Mouse (Mus musculus) neural tube, embryonic 11.5 days (tissue): ENCODE results near the gene Trip11. TPM values are rescaled to one million over a fixed set of nuclear protein-coding genes. Genes with fewer than 3 reads are reported as not detected.

Source experiments
- ATAC-seq: fragments of 200-750 bp; cut with Nextera tagmentation; 2 replicates; pipeline ENCODE4 v1.8.0; 2017; ENCODE audit warnings: moderate number of reproducible peaks, mild to moderate bottlenecking, moderate TSS enrichment, moderate library complexity; ENCODE audit not compliant: insufficient read depth, low FRiP score, low TSS enrichment
- DNase-seq: peaks from one replicate; pipeline ENCODE4 v3.0.0-alpha.2; 2015; ENCODE audit warnings: low spot score
- H3K27ac ChIP-seq: fragments of 300-500 bp; sonication (generic); 2 replicates; pipeline ENCODE4 v1.5.1; 2014; ENCODE audit warnings: low read depth, mild to moderate bottlenecking, low read length
- H3K27me3 ChIP-seq: fragments of 300-500 bp; sonication (generic); 2 replicates; pipeline ENCODE4 v1.6.1; 2014; ENCODE audit warnings: mild to moderate bottlenecking, low read length, mixed read lengths; ENCODE audit not compliant: control insufficient read depth, insufficient read depth
- H3K36me3 ChIP-seq: fragments of 300-500 bp; sonication (generic); 2 replicates; pipeline ENCODE4 v1.6.1; 2014; ENCODE audit warnings: mild to moderate bottlenecking, low read length, moderate library complexity, mixed read lengths; ENCODE audit not compliant: control insufficient read depth, insufficient read depth
- H3K4me1 ChIP-seq: fragments of 300-500 bp; sonication (generic); 2 replicates; pipeline ENCODE4 v1.6.1; 2014; ENCODE audit warnings: low read length, mixed read lengths; ENCODE audit not compliant: control insufficient read depth, insufficient read depth
- H3K4me2 ChIP-seq: fragments of 300-500 bp; sonication (generic); 2 replicates; pipeline ENCODE4 v1.6.1; 2014; ENCODE audit warnings: low read depth, mild to moderate bottlenecking, moderate library complexity
- H3K4me3 ChIP-seq: fragments of 300-500 bp; sonication (generic); 2 replicates; pipeline ENCODE4 v1.5.1; 2014; ENCODE audit warnings: low read depth, low read length
- H3K9ac ChIP-seq: fragments of 300-500 bp; sonication (generic); 2 replicates; pipeline ENCODE4 v1.6.1; 2014; ENCODE audit warnings: mild to moderate bottlenecking, low read length
- H3K9me3 ChIP-seq: fragments of 300-500 bp; sonication (generic); 2 replicates; pipeline ENCODE4 v1.6.1; 2016; ENCODE audit warnings: low read length; ENCODE audit not compliant: control insufficient read depth
- WGBS: fragments of 180-500 bp; shearing (Covaris S2); extraction: QIAGEN DNeasy Blood & Tissue Kit; methylation state at CpG from one replicate; pipeline ENCODE4 v1.1.7; 2014; 5-methylcytosine and 5-hydroxymethylcytosine counted together
- polyA plus RNA-seq: library from polyadenylated mRNA; unstranded; fragments of >200 nt; fragmentation: Nextera tagmentation; extraction: Ambion mirVana; gene quantifications from 2 replicates; pipeline ENCODE4 v1.2.1, GENCODE M21; 2014

The Trip11 gene
- polyA plus RNA-seq, 1 experiment from 2014 or later: 12.0 TPM

- H3K4me2 ChIP-seq: no peak overlapping the region
- DNase-seq: no peak
- H3K9ac ChIP-seq: no peak overlapping the region
- no peaks in the 10 kb centered on the region for H3K27me3 ChIP-seq
- ATAC-seq: no peak
- H3K36me3 ChIP-seq: peaks cover 3% of the 10 kb centered on the region; the same call in 1 of the 2 replicates
- H3K4me3 ChIP-seq: no peak overlapping the region
- 87% methylated on average over 2 of the region's 2 CpGs for WGBS
- no peaks in the 10 kb centered on the region for H3K4me1 ChIP-seq
- H3K27ac ChIP-seq: no peak overlapping the region
- no peaks in the 10 kb centered on the region for H3K9me3 ChIP-seq
These were observed 24.8 kb downstream of the Trip11 start for GRCm38 (mm10) chr12:101888312-101888711.

GRCm38 (mm10) chr12:101884926-101885325 lies 28.1 kb downstream of the Trip11 start:
- ATAC-seq (no peak), DNase-seq (no peak)
- no peaks in the 10 kb centered on the region; the same call in 1 of the 2 replicates for H3K36me3 ChIP-seq
- no peaks in the 10 kb centered on the region for H3K27me3 ChIP-seq
- H3K9ac ChIP-seq: no peak overlapping the region
- no peak overlapping the region for H3K4me2 ChIP-seq
- no peak overlapping the region for H3K27ac ChIP-seq
- no peaks in the 10 kb centered on the region for H3K4me1 ChIP-seq
- 96% methylated on average over 7 of the region's 7 CpGs for whole genome bisulfite sequencing
- no peak overlapping the region for H3K4me3 ChIP-seq
- no peaks in the 10 kb centered on the region for H3K9me3 ChIP-seq

GRCm38 (mm10) chr12:101876374-101876773 lies 36.7 kb downstream of the Trip11 start:
- H3K36me3 ChIP-seq: no peaks in the 10 kb centered on the region
- H3K4me1 ChIP-seq: no peaks in the 10 kb centered on the region
- DNase-seq (no peak), ATAC-seq (no peak)
- WGBS: 90% methylated on average over 2 of the region's 2 CpGs
- no peak overlapping the region for H3K4me3 ChIP-seq
- H3K9me3 ChIP-seq: no peaks in the 10 kb centered on the region
- no peak overlapping the region for H3K27ac ChIP-seq
- no peaks in the 10 kb centered on the region for H3K27me3 ChIP-seq
- no peak overlapping the region for H3K4me2 ChIP-seq
- H3K9ac ChIP-seq: no peak overlapping the region

GRCm38 (mm10) chr12:101875107-101875506 lies 38.0 kb downstream of the Trip11 start:
- H3K36me3 ChIP-seq: no peaks in the 10 kb centered on the region
- no peak overlapping the region for H3K27ac ChIP-seq
- WGBS: 76% methylated on average over 1 of the region's 1 CpGs
- no peak overlapping the region for H3K9ac ChIP-seq
- no peak overlapping the region for H3K4me3 ChIP-seq
- DNase-seq (no peak), ATAC-seq (no peak)
- no peak overlapping the region for H3K4me2 ChIP-seq
- H3K9me3 ChIP-seq: no peaks in the 10 kb centered on the region
- H3K27me3 ChIP-seq: no peaks in the 10 kb centered on the region
- no peaks in the 10 kb centered on the region for H3K4me1 ChIP-seq

- no peaks in the 10 kb centered on the region for H3K9me3 ChIP-seq
- no peaks in the 10 kb centered on the region; the same call in 1 of the 2 replicates for H3K36me3 ChIP-seq
- WGBS: 85% methylated on average over 10 of the region's 10 CpGs
- H3K4me2 ChIP-seq: no peak overlapping the region
- H3K27me3 ChIP-seq: no peaks in the 10 kb centered on the region
- H3K4me3 ChIP-seq: no peak overlapping the region
- H3K27ac ChIP-seq: no peak overlapping the region
- DNase-seq (no peak), ATAC-seq (no peak)
- H3K9ac ChIP-seq: no peak overlapping the region
- H3K4me1 ChIP-seq: no peaks in the 10 kb centered on the region
These were observed 50.6 kb downstream of the Trip11 start for GRCm38 (mm10) chr12:101862286-101862964.

- WGBS: 98% methylated on average over 1 of the region's 1 CpGs
- H3K27ac ChIP-seq: no peak overlapping the region
- ATAC-seq: no peak
These were observed 52.8 kb downstream of the Trip11 start for GRCm38 (mm10) chr12:101860256-101860655.

GRCm38 (mm10) chr12:101858011-101858410 lies 55.1 kb downstream of the Trip11 start:
- Histone ChIP-seq H3K4me2 (no peak overlapping the region), H3K27ac (no peak overlapping the region), H3K4me1 (no peaks in the 10 kb centered on the region), H3K36me3 (no peaks in the 10 kb centered on the region; the same call in 1 of the 2 replicates), H3K27me3 (no peaks in the 10 kb centered on the region), H3K9ac (no peak overlapping the region), H3K9me3 (no peaks in the 10 kb centered on the region), H3K4me3 (no peak overlapping the region)
- WGBS: 94% methylated on average over 5 of the region's 5 CpGs
- DNase-seq (no peak), ATAC-seq (no peak)

More at GRCm38 (mm10) chr12:101860256-101860655, 52.8 kb downstream of the Trip11 start:
- Histone ChIP-seq H3K4me3 (no peak overlapping the region), H3K36me3 (no peaks in the 10 kb centered on the region; the same call in 1 of the 2 replicates), H3K9me3 (no peaks in the 10 kb centered on the region), H3K9ac (no peak overlapping the region), H3K4me1 (no peaks in the 10 kb centered on the region), H3K4me2 (no peak overlapping the region), H3K27me3 (no peaks in the 10 kb centered on the region)
- DNase-seq: no peak

GRCm38 (mm10) chr12:101854336-101854735 lies 58.7 kb downstream of the Trip11 start:
- ATAC-seq: no peak
- Histone ChIP-seq H3K4me3 (no peak overlapping the region), H3K4me2 (no peak overlapping the region), H3K27me3 (no peaks in the 10 kb centered on the region), H3K36me3 (no peaks in the 10 kb centered on the region), H3K4me1 (no peaks in the 10 kb centered on the region), H3K9ac (no peak overlapping the region), H3K27ac (no peak overlapping the region), H3K9me3 (no peaks in the 10 kb centered on the region)
- DNase-seq: no peak
- WGBS: over 99% methylated on average over 11 of the region's 11 CpGs

- no peak overlapping the region for H3K27ac ChIP-seq
- H3K27me3 ChIP-seq: no peaks in the 10 kb centered on the region
- no peak overlapping the region for H3K4me3 ChIP-seq
- DNase-seq: no peak
- H3K4me2 ChIP-seq: no peak overlapping the region
- H3K9me3 ChIP-seq: no peaks in the 10 kb centered on the region
- H3K9ac ChIP-seq: no peak overlapping the region
- no peaks in the 10 kb centered on the region for H3K36me3 ChIP-seq
- 81% methylated on average over 7 of the region's 7 CpGs for WGBS
- no peak for ATAC-seq
- H3K4me1 ChIP-seq: no peaks in the 10 kb centered on the region
These were observed 61.1 kb downstream of the Trip11 start for GRCm38 (mm10) chr12:101851846-101852564.
